Mouse (Mus musculus): Measurements from ENCODE around the gene Pdcl2. TPM values are rescaled to one million over a fixed set of nuclear protein-coding genes. Genes with fewer than 3 reads are reported as not detected.

The Pdcl2 gene
- not detected in 2 replicates for polyA plus RNA-seq (2014; fragmentation: Nextera tagmentation; extraction: Ambion mirVana)

DNA sequence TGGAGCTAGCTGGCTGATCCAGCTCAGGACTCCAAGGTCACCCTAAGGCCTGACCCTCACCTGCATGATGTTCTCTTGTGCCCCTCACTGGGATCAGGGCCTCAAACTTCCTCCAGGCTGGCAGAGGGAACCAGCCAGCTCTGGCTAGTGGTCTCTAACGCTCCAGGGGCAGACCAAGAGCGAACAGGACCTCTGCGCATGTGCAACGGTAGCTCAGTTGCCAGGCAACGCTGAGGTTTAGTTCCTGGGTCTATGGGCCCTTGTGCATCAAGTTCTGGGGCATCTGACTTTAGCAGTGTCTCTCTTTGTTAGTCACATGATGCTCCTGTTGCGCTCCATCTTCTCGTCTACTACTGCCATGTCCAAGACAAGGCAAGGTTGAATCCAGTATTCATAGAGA, at the start of gene Pdcl2:
TSS of gene Pdcl2 (minus strand) at position 204 of the 400 bp plus-strand sequence.
- DNase-seq (ENCODE audit: low spot score) = no peak
- Histone ChIP-seq H3K36me3 (ENCODE audit: control insufficient read depth, insufficient read depth, low read length) (no peaks in the 10 kb centered on the region), H3K9me3 (ENCODE audit: control insufficient read depth, low read length) (no peaks in the 10 kb centered on the region), H3K4me2 (ENCODE audit: low read length) (no peak within 1 kb of the TSS), H3K4me1 (replicated peaks; ENCODE audit: control insufficient read depth, insufficient read depth, low read length) (no peaks in the 10 kb centered on the region), H3K4me3 (ENCODE audit: low read depth, low read length) (no peak within 1 kb of the TSS), H3K27me3 (replicated peaks; ENCODE audit: control insufficient read depth, insufficient read depth, low read length) (no peaks in the 10 kb centered on the region), H3K27ac (ENCODE audit: low read depth) (no peak within 1 kb of the TSS), H3K9ac (ENCODE audit: low read length) (no peak within 1 kb of the TSS)
- WGBS = 86% methylated on average over 7 of the region's 7 CpGs
- no peak for ATAC-seq (replicated peaks; ENCODE audit: low FRiP score, low TSS enrichment, low read depth)

DNA sequence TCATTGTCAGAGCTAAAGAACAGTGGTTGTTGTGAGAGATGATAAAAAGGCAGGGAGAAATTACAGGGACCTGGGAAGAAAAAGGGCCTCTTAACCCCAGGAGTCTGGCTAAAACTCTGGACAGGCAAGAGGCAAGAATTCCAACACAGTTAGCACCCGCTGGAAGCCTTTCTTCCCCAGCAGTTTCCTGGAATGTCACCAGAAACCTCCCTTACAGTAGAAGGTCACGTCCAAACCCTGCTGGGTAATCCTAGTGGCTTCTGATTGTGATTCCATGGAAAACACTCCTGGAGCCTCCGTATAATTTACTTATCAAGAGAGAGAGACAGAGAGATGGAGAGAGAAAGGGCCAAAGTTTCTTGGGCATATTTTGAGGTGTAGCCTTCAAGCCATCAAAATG, 48.3 kb upstream of the Pdcl2 start:
- no peaks in the 10 kb centered on the region for H3K4me1 ChIP-seq (replicated peaks; ENCODE audit: control insufficient read depth, insufficient read depth, low read length)
- ATAC-seq (replicated peaks; ENCODE audit: low FRiP score, low TSS enrichment, low read depth) (no peak), DNase-seq (ENCODE audit: low spot score) (no peak)
- no peak overlapping the region for H3K4me2 ChIP-seq (ENCODE audit: low read length)
- H3K36me3 ChIP-seq (ENCODE audit: control insufficient read depth, insufficient read depth, low read length) = no peaks in the 10 kb centered on the region
- H3K9me3 ChIP-seq (ENCODE audit: control insufficient read depth, low read length) = no peaks in the 10 kb centered on the region
- H3K4me3 ChIP-seq (ENCODE audit: low read depth, low read length) = no peak overlapping the region
- no peaks in the 10 kb centered on the region for H3K27me3 ChIP-seq (replicated peaks; ENCODE audit: control insufficient read depth, insufficient read depth, low read length)
- 47% methylated on average over 3 of the region's 3 CpGs for WGBS
- no peak overlapping the region for H3K27ac ChIP-seq (ENCODE audit: low read depth)
- H3K9ac ChIP-seq (ENCODE audit: low read length) = no peak overlapping the region

DNA sequence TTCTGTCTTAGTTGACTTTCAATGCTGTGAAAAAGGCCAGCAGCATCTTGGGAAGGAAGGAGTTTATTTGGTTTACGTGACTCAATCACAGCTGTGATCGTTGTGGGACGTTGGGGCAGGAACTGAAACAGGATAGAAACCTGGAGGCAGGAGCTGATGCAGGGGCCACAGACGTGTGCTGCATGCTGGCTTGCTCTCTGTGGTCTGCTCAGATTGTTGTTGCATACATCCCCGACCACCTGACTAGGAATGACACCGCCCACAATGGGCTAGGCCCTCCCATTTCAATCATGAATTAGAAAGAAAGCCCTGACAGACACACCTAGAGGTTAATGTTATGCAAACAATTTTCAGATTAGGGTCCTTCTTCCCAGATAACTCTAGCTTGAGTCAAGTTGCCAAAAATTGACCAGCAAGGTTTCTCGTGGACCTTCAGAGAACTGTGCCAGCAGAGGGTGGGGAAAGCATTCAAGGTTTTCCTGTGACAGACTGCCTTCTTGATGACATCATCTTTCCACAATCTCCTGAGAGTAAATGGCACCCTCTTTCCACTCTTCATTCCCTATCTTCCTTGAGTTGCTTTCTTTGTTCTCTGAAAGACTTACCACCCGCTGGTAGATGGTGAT, 38.4 kb upstream of the Pdcl2 start:
- 64% methylated on average over 8 of the region's 8 CpGs for WGBS
- DNase-seq (ENCODE audit: low spot score) (no peak), ATAC-seq (replicated peaks; ENCODE audit: low FRiP score, low TSS enrichment, low read depth) (no peak)
- Histone ChIP-seq H3K9me3 (ENCODE audit: control insufficient read depth, low read length) (no peaks in the 10 kb centered on the region), H3K36me3 (ENCODE audit: control insufficient read depth, insufficient read depth, low read length) (no peaks in the 10 kb centered on the region), H3K4me1 (replicated peaks; ENCODE audit: control insufficient read depth, insufficient read depth, low read length) (no peaks in the 10 kb centered on the region), H3K4me3 (ENCODE audit: low read depth, low read length) (no peak overlapping the region), H3K27ac (ENCODE audit: low read depth) (no peak overlapping the region), H3K9ac (ENCODE audit: low read length) (no peak overlapping the region), H3K27me3 (replicated peaks; ENCODE audit: control insufficient read depth, insufficient read depth, low read length) (peaks cover 4% of the 10 kb centered on the region; the same call in 1 of the 2 replicates), H3K4me2 (ENCODE audit: low read length) (no peak overlapping the region)

DNA sequence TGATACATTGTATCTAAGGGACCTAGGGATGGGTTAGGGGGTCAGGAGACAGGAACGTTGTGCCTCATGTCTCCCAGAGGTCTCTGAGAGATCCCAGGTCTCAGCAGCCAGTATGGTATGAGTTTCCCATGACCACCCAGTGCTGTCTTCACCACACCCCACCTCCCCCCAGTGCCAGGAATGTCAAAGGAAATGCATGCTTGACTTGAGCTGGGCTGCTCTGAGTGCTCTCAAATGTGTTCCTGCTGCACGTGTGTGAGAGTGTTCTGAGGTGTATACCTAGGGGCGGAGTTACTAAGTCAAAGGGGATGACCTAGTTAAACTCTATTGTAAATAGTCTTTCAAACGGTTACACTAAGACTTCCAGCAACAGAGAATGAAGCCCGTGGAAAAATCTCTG, 34.5 kb upstream of the Pdcl2 start:
- H3K36me3 ChIP-seq (ENCODE audit: control insufficient read depth, insufficient read depth, low read length) = no peaks in the 10 kb centered on the region
- H3K27ac ChIP-seq (ENCODE audit: low read depth) = no peak overlapping the region
- WGBS = 35% methylated on average over 5 of the region's 5 CpGs
- no peak overlapping the region for H3K9ac ChIP-seq (ENCODE audit: low read length)
- ATAC-seq (replicated peaks; ENCODE audit: low FRiP score, low TSS enrichment, low read depth) (no peak), DNase-seq (ENCODE audit: low spot score) (no peak)
- H3K9me3 ChIP-seq (ENCODE audit: control insufficient read depth, low read length) = no peaks in the 10 kb centered on the region
- no peak overlapping the region for H3K4me2 ChIP-seq (ENCODE audit: low read length)
- H3K4me3 ChIP-seq (ENCODE audit: low read depth, low read length) = no peak overlapping the region
- H3K27me3 ChIP-seq (replicated peaks; ENCODE audit: control insufficient read depth, insufficient read depth, low read length) = peaks cover 24% of the 10 kb centered on the region
- H3K4me1 ChIP-seq (replicated peaks; ENCODE audit: control insufficient read depth, insufficient read depth, low read length) = 0 out of 2 replicates have a peak, but pooled peaks cover 7% of the 10 kb centered on the region

DNA sequence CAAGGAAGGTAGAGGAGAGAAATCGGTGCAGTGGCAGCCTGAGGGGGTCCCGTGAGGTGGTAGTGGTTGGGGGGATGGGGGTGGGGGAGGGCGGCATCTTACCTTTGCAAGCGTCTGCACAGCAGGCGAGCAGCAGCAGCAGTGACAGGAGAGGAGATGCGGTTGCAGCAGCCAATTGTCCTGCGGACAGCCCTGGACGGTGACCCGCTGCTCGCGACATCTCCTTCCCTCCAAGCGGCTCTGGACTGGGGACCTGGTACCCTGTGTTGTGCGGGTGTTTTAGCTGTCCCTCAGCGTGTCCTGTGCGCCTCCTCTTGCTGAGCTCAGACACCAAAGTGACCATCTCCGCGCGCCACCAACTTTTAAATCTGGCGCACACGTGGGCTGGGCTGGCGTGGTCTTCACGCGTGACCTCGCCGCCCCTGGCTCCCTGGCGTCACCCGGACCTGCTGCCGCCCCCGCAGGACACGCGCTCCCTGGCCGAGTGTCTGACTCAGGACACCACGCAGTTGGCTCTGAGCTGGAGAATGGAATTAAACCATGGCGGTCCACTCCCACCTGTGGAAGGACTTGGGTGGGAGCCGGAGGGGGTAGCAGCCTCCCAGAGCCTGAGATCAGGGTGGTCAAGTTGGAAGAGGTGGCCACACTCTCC, 32.6 kb upstream of the Pdcl2 start, which contains the start of gene Nmu:
TSS of gene Nmu (minus strand) at position 336 of the 652 bp plus-strand sequence.
- Histone ChIP-seq H3K4me1 (replicated peaks; ENCODE audit: control insufficient read depth, insufficient read depth, low read length) (0 out of 2 replicates have a peak, but pooled peaks cover 7% of the 10 kb centered on the region), H3K4me2 (ENCODE audit: low read length) (peak within 1 kb of the TSS; percentile 71), H3K36me3 (ENCODE audit: control insufficient read depth, insufficient read depth, low read length) (no peaks in the 10 kb centered on the region), H3K9ac (ENCODE audit: low read length) (peak within 1 kb of the TSS; percentile 4; the same call in 1 of the 2 replicates), H3K27ac (ENCODE audit: low read depth) (no peak within 1 kb of the TSS), H3K9me3 (ENCODE audit: control insufficient read depth, low read length) (no peaks in the 10 kb centered on the region), H3K4me3 (ENCODE audit: low read depth, low read length) (peak within 1 kb of the TSS; percentile 31), H3K27me3 (replicated peaks; ENCODE audit: control insufficient read depth, insufficient read depth, low read length) (peaks cover 24% of the 10 kb centered on the region)
- no peak; the same call in 1 of the 2 replicates for ATAC-seq (replicated peaks; ENCODE audit: low FRiP score, low TSS enrichment, low read depth)
- 6% methylated on average over 35 of the region's 35 CpGs for WGBS
- DNase-seq (ENCODE audit: low spot score) = no peak

DNA sequence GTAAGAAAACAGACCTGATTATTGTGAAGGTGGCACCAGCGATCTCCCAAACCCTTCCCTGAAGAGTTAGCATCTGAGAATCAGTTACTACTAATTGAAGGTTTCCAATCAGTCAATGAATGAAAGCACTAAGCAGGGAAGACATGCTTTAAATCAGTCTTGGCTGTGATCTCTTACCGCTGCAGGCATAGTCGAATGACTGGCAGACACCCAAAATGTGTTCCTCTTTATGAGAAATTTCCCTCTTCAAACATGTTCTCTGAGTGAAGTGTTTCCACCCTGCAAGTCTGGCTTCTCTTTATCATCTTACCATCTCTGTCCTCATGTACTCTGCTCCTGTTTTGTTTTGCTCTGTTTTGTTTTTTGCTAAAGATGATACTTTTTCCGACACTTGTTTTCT, 29.8 kb upstream of the Pdcl2 start:
- no peak overlapping the region for H3K9ac ChIP-seq (ENCODE audit: low read length)
- 81% methylated on average over 4 of the region's 4 CpGs for WGBS

DNA sequence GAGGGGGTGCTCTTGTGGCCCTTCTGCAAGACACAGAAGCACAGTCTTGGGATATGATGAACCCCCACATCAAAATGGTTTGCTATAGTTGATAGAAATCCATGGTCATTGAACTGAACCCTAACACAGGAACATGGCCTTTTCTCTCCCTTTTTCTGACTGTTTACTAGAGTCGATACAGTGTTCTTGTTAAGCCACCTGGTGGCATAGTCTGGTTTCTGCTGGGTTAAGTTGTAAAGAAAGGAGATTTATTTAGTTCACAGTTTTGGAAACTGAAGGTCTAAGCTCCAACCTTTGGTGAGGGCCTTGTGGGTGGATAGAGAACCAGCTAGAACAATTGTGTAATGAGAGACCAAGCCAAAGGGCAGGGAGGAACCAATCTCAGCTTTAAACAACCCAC, 29.1 kb upstream of the Pdcl2 start:
- DNase-seq (ENCODE audit: low spot score) (no peak), ATAC-seq (replicated peaks; ENCODE audit: low FRiP score, low TSS enrichment, low read depth) (no peak)
- Histone ChIP-seq H3K4me3 (ENCODE audit: low read depth, low read length) (no peak overlapping the region), H3K27ac (ENCODE audit: low read depth) (no peak overlapping the region), H3K4me2 (ENCODE audit: low read length) (no peak overlapping the region), H3K4me1 (replicated peaks; ENCODE audit: control insufficient read depth, insufficient read depth, low read length) (0 out of 2 replicates have a peak, but pooled peaks cover 7% of the 10 kb centered on the region), H3K9ac (ENCODE audit: low read length) (no peak overlapping the region), H3K27me3 (replicated peaks; ENCODE audit: control insufficient read depth, insufficient read depth, low read length) (peaks cover 22% of the 10 kb centered on the region), H3K36me3 (ENCODE audit: control insufficient read depth, insufficient read depth, low read length) (no peaks in the 10 kb centered on the region), H3K9me3 (ENCODE audit: control insufficient read depth, low read length) (no peaks in the 10 kb centered on the region)
- WGBS = 62% methylated on average over 1 of the region's 1 CpGs

More for the DNA sequence above, 29.8 kb upstream of the Pdcl2 start:
- peaks cover 24% of the 10 kb centered on the region for H3K27me3 ChIP-seq (replicated peaks; ENCODE audit: control insufficient read depth, insufficient read depth, low read length)
- 0 out of 2 replicates have a peak, but pooled peaks cover 7% of the 10 kb centered on the region for H3K4me1 ChIP-seq (replicated peaks; ENCODE audit: control insufficient read depth, insufficient read depth, low read length)
- H3K27ac ChIP-seq (ENCODE audit: low read depth) = no peak overlapping the region
- H3K4me3 ChIP-seq (ENCODE audit: low read depth, low read length) = no peak overlapping the region
- ATAC-seq (replicated peaks; ENCODE audit: low FRiP score, low TSS enrichment, low read depth) = no peak
- no peaks in the 10 kb centered on the region for H3K36me3 ChIP-seq (ENCODE audit: control insufficient read depth, insufficient read depth, low read length)
- no peak overlapping the region for H3K4me2 ChIP-seq (ENCODE audit: low read length)
- no peaks in the 10 kb centered on the region for H3K9me3 ChIP-seq (ENCODE audit: control insufficient read depth, low read length)
- DNase-seq (ENCODE audit: low spot score) = no peak

DNA sequence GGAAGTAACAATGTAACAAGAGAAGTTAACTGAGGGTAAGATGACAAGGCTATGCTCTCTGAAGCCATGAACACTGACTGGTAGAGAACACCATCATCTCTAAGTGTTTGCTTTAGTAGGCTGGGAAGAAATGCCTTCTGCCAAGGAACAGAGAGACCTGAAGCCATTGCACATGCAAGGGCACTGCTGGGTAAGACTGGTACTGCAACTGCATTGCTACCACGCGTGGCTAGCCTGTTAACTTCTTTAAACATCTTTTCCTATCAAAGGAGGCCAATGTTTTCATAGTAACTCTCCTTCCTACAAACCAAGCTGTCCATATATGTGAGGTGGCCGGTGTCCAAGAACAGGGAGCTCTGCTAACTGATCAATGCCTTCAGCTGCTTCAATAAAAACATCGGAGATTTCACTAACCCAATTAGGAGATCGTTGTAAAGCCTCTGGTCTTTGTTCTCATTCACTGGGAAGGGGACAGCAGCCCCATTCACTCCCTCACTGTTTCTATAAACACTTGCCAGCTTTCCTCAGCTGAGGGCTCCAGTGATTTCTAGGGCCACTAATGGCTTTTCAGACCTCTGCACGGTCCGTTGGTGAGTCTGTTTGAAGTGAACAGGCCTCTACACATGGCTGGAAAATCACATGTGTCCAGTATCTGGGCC, 21.1 kb upstream of the Pdcl2 start:
- no peaks in the 10 kb centered on the region for H3K9me3 ChIP-seq (ENCODE audit: control insufficient read depth, low read length)
- H3K9ac ChIP-seq (ENCODE audit: low read length) = no peak overlapping the region
- H3K36me3 ChIP-seq (ENCODE audit: control insufficient read depth, insufficient read depth, low read length) = no peaks in the 10 kb centered on the region
- 41% methylated on average over 7 of the region's 7 CpGs for WGBS
- DNase-seq (ENCODE audit: low spot score) (no peak), ATAC-seq (replicated peaks; ENCODE audit: low FRiP score, low TSS enrichment, low read depth) (no peak)
- H3K27ac ChIP-seq (ENCODE audit: low read depth) = no peak overlapping the region
- H3K4me1 ChIP-seq (replicated peaks; ENCODE audit: control insufficient read depth, insufficient read depth, low read length) = no peaks in the 10 kb centered on the region
- no peaks in the 10 kb centered on the region for H3K27me3 ChIP-seq (replicated peaks; ENCODE audit: control insufficient read depth, insufficient read depth, low read length)
- H3K4me3 ChIP-seq (ENCODE audit: low read depth, low read length) = no peak overlapping the region
- H3K4me2 ChIP-seq (ENCODE audit: low read length) = no peak overlapping the region
